Mouse (Mus musculus) bone marrow, adult 2 months (tissue): ENCODE measurements around the gene Pip4k2c.

ENCODE experiments used
- CTCF ChIP-seq: fragments of 200-500 bp; IDR thresholded peaks from 2 replicates; pipeline ENCODE4 v1.5.1; 2011; ENCODE audit warnings: low read length, control low read depth; ENCODE audit not compliant: control insufficient read depth, insufficient read depth
- POLR2A ChIP-seq: fragments of 200-500 bp; IDR thresholded peaks from 2 replicates; pipeline ENCODE4 v1.6.1; 2011; ENCODE audit warnings: low read depth, mild to moderate bottlenecking, control low read depth, low read length, borderline replicate concordance; ENCODE audit not compliant: control insufficient read depth

DNA sequence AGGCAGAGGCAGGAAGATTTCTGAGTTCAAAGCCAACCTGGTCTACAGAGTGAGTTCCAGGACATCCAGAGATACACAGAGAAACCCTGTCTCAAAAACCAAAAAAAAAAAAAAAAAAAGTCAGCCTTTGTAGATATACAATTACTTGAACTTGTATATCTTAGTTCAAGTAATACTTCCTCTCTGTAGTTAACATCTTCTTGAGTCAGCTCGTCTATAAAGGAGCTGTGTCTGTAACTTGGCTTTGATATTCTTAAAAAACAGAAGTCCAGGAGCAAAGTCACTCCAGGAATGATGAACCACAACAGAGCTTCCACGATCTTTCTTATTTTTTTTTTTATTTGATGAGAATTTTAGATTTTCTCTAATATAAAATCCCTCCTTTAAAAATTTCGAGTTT lies 50.7 kb downstream of the Pip4k2c start:
- TF ChIP-seq CTCF (no peak), POLR2A (no peak)
